Mouse (Mus musculus) stomach, embryonic 16.5 days (tissue): ENCODE results near the gene Gm44965. TPM values are rescaled to one million over a fixed set of nuclear protein-coding genes. Genes with fewer than 3 reads are reported as not detected.

Source experiments
- ATAC-seq: fragments of 200-750 bp; cut with Nextera tagmentation; 2 replicates; pipeline ENCODE4 v1.8.0; 2017; ENCODE audit warnings: moderate number of reproducible peaks, moderate TSS enrichment; ENCODE audit not compliant: insufficient read depth, low FRiP score
- H3K27ac ChIP-seq: fragments of 300-500 bp; sonication (generic); 2 replicates; pipeline ENCODE4 v1.5.1; 2014; ENCODE audit warnings: low read length
- H3K27me3 ChIP-seq: fragments of 300-500 bp; sonication (generic); 2 replicates; pipeline ENCODE4 v1.6.1; 2014; ENCODE audit warnings: low read length, control low read depth, mixed read lengths; ENCODE audit not compliant: control insufficient read depth, insufficient read depth
- H3K36me3 ChIP-seq: fragments of 300-500 bp; sonication (generic); 2 replicates; pipeline ENCODE4 v1.6.1; 2014; ENCODE audit warnings: low read length; ENCODE audit not compliant: control insufficient read depth, insufficient read depth
- H3K4me1 ChIP-seq: fragments of 300-500 bp; sonication (generic); 2 replicates; pipeline ENCODE4 v1.6.1; 2014; ENCODE audit warnings: low read length, control low read depth, mixed read lengths; ENCODE audit not compliant: control insufficient read depth, insufficient read depth
- H3K4me2 ChIP-seq: fragments of 300-500 bp; sonication (generic); 2 replicates; pipeline ENCODE4 v1.6.1; 2014; ENCODE audit warnings: low read depth, low read length, mixed read lengths
- H3K4me3 ChIP-seq: fragments of 300-500 bp; sonication (generic); replicated peaks from 2 replicates; pipeline ENCODE4 v1.5.1; 2014; ENCODE audit warnings: mild to moderate bottlenecking, low read length
- H3K9ac ChIP-seq: fragments of 300-500 bp; sonication (generic); 2 replicates; pipeline ENCODE4 v1.6.1; 2014; ENCODE audit warnings: low read length
- H3K9me3 ChIP-seq: fragments of 300-500 bp; sonication (generic); replicated peaks from 2 replicates; pipeline ENCODE4 v1.6.1; 2016; ENCODE audit warnings: low read length, control low read depth; ENCODE audit not compliant: control insufficient read depth
- WGBS: fragments of 180-500 bp; shearing (Covaris S2); extraction: QIAGEN DNeasy Blood & Tissue Kit; methylation state at CpG from one replicate; pipeline ENCODE4 v1.1.7; 2014; 5-methylcytosine and 5-hydroxymethylcytosine counted together
- polyA plus RNA-seq: library from polyadenylated mRNA; unstranded; fragments of >200 nt; fragmentation: Nextera tagmentation; extraction: Ambion mirVana; gene quantifications from 2 replicates; pipeline ENCODE4 v1.2.1, GENCODE M21; 2015

Gm44965 gene
- polyA plus RNA-seq, 1 experiment from 2014 or later: 0.70 TPM

DNA sequence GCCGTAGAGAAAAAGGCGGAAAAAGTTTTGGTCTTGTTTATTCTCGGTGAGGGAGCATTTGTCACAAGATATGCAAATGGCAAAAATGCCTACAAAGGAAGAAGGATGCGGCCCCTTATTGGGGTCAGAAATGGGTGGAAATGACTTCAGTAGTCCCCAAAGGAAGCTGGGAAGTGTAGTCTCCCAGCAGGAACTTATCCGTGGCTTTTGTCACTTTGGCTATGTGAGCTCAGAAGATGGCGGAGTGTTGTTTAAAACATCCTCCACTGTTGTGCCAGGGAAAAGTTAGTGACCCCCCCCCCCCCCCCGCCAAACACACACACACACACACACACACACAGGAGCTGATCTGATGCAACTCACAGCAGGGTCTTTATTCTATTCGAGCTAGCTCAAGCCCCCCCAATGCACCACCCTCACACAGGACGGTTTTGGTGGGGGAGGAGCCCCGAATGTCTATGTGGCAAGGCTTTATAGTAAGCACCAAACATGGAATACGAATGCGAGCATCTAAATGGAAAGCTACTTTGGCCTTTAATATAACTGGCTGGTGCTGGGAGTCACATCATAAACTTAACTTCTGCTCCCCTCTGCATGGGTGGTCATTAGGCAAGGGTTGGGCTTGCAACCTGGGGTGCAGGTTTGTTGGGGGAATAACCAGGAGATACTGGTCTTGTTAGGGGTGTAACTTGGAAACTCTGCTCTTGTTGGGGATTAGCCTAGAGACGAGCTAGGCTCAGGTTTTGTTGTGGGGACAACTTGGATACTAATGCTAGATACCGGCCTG, 38.4 kb upstream of the Gm44965 start:
- H3K27me3 ChIP-seq: no peaks in the 10 kb centered on the region
- peak overlapping the region; percentile 80 for H3K9ac ChIP-seq
- 22% methylated on average over 14 of the region's 14 CpGs for WGBS
- peak; percentile 82 for ATAC-seq
- H3K4me1 ChIP-seq: peaks cover 12% of the 10 kb centered on the region
- 0 out of 2 replicates have a peak, but pooled peaks cover 4% of the 10 kb centered on the region for H3K36me3 ChIP-seq
- peak overlapping the region; percentile 62 for H3K4me3 ChIP-seq
- H3K9me3 ChIP-seq: no peaks in the 10 kb centered on the region
- peak overlapping the region; percentile 90 for H3K4me2 ChIP-seq
- H3K27ac ChIP-seq: peak overlapping the region; percentile 99

DNA sequence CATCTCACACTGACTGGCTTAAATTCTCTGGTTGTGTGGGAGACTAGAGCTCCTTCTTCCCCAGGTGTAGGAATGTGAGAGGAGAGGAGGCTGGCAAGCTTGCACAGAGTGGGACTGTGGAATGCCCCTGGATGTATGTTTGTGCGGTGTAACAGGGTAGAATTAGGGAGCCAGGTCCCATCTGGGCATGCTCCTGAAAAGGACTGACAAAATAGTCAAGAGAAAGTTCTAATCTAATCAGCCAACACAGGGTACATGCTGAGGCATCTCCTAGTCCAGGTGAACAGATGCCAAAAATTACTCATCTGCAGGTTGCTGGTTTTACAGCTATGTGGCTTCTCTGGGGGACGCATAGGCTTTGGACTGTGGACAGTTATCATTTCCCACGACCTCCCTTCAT, 37.8 kb upstream of the Gm44965 start:
- Histone ChIP-seq H3K9ac (no peak overlapping the region), H3K36me3 (0 out of 2 replicates have a peak, but pooled peaks cover 4% of the 10 kb centered on the region), H3K4me2 (no peak overlapping the region), H3K27ac (no peak overlapping the region), H3K9me3 (no peaks in the 10 kb centered on the region), H3K4me3 (no peak overlapping the region), H3K4me1 (peaks cover 12% of the 10 kb centered on the region), H3K27me3 (no peaks in the 10 kb centered on the region)
- no peak for ATAC-seq
- WGBS: 80% methylated on average over 3 of the region's 3 CpGs

DNA sequence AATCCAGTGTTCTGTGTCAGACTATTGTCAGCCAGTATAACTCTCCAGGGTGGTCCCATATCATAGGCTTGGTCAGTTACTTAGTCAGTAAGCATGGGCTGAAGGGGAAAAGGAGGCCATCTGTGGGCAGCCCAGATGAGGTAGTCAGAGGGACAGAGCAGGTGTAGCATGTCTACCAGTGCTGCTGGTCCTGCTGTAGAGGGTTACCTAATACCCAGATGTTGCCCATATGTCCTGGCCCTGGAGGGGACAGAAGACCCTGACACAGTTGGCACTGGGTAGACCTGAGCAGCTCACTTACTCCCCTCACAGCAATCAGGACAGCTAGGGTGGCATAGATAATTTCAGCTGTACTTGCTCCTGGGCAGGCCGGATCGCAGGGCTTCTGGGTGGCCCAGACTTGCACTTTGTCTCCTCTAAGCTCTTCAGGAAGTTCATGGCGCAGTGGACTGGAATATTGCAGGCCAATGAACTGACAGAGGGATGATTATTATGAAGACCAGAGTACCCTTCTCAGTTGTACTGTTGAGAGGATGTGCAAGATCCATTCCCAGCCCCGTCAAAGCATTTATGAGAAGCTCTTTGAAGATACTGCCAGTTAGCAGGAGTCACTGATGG, 27.9 kb upstream of the Gm44965 start:
- no peak for ATAC-seq
- H3K27me3 ChIP-seq: no peaks in the 10 kb centered on the region
- H3K27ac ChIP-seq: no peak overlapping the region

DNA sequence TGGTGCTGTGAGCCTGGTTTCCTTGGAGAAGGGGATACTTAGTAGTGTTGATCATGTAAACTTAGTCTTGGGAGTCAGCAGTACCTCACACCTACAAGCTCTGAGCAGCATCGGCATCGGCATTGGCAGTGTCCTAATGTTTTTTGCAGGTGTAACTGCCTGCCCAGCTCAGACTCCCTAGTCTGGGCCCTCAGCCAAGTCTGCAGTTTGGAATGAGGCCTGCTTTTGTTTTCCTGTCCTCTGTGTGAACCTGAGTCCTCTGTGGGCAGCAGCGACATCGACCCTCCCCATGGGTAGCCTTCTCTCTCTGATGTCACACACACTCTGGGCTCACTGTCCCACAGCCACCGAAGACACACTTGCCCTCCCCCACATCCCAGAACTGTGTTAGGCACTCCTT, 27.4 kb upstream of the Gm44965 start:
- H3K4me3 ChIP-seq: no peak overlapping the region
- WGBS: 42% methylated on average over 5 of the region's 5 CpGs
- no peaks in the 10 kb centered on the region for H3K27me3 ChIP-seq
- H3K4me1 ChIP-seq: peaks cover 22% of the 10 kb centered on the region
- no peak overlapping the region for H3K27ac ChIP-seq
- no peaks in the 10 kb centered on the region for H3K9me3 ChIP-seq
- no peak overlapping the region for H3K9ac ChIP-seq
- H3K4me2 ChIP-seq: no peak overlapping the region
- peak; percentile 63; the same call in 1 of the 2 replicates for ATAC-seq
- H3K36me3 ChIP-seq: no peaks in the 10 kb centered on the region

More for the DNA sequence above, 27.9 kb upstream of the Gm44965 start:
- Histone ChIP-seq H3K9me3 (no peaks in the 10 kb centered on the region), H3K4me1 (peaks cover 22% of the 10 kb centered on the region), H3K4me2 (no peak overlapping the region), H3K9ac (no peak overlapping the region), H3K36me3 (no peaks in the 10 kb centered on the region), H3K4me3 (no peak overlapping the region)
- 73% methylated on average over 4 of the region's 4 CpGs for WGBS

DNA sequence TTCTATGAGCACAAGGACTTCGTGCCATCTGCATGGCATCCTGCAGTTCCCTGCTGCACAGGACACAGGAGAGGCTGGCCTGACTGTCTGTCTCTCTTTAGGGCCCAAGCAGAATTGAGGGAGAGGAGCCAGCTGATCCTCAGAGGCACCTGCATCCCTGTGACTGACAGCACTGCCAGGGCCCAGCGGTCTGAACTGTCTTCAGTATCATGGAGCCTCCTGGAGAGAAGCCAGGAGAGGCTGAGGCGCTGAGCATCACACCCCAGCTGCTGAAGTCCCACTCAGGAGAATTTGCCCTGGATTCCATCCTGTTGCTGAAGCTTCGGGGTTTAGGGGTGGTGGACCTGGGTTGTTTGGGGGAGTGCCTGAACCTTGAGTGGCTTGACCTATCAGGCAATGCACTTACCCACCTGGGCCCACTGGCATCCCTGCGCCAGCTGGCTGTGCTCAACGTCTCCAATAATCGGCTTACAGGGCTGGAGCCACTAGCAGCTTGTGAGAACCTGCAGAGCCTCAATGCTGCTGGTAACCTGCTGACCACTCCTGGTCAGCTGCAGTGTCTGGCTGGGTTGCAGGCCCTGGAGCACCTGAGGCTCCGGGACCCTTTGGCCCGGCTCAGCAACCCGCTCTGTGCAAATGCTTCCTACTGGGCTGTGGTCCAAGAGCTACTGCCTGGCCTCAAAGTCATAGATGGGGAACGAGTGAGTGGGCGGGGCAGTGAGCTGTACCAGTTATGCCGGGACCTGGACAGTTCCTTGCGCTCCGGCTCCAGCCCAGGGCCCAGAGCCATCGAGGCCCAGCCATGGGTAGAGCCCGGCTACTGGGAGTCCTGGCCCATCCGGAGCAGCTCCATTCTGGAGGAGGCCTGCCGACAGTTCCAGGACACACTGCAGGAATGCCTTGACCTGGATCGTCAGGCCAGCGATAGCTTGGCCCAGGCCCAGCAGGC, 25.4 kb upstream of the Gm44965 start:
- Histone ChIP-seq H3K9me3 (no peaks in the 10 kb centered on the region), H3K4me3 (no peak overlapping the region), H3K4me1 (peaks cover 28% of the 10 kb centered on the region), H3K4me2 (0 out of 2 replicates have a peak overlapping the region, but pooled peaks have one; percentile 19), H3K36me3 (no peaks in the 10 kb centered on the region), H3K9ac (peak overlapping the region; percentile 51; the same call in 1 of the 2 replicates), H3K27ac (peak overlapping the region; percentile 44), H3K27me3 (no peaks in the 10 kb centered on the region)
- peak; percentile 45; the same call in 1 of the 2 replicates for ATAC-seq
- 54% methylated on average over 21 of the region's 21 CpGs for WGBS

DNA sequence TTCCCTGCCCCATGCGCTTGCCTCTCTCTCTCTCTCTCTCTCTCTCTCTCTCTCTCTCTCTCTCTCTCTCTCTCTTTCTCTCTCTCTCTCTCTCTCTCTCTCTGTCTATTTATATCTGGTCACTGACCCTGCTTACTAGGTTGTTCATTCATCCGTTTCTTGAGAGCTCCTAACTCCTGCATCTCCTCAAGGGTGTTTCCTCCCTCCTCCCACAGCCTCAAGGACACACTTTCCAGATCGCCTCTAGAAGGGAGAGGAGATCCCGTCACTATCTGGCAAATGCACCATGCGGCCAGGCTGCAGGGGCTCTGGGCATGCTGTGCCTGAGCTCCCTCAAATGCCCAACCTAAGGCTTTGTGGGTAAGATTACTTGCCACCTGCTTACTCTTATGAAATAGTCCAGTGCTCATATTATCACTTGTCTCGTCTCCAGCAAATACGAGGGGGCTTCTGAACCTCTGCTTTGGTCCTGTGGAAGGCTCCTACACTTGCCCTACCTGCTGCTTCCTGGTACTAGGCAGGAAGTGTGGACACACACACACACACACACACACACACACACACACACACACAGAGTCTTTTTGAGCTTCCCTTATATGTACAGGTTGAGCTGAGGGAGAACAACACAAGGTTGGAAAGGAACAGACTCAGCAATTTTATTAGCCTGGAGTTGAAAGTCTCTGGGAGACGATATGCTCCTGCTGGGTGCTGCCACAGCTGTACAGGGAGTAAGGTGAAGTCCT, 24.5 kb upstream of the Gm44965 start:
- Histone ChIP-seq H3K4me2 (0 out of 2 replicates have a peak overlapping the region, but pooled peaks have one; percentile 19), H3K27ac (peak overlapping the region; percentile 44; the same call in 1 of the 2 replicates), H3K36me3 (no peaks in the 10 kb centered on the region), H3K27me3 (no peaks in the 10 kb centered on the region), H3K9me3 (no peaks in the 10 kb centered on the region), H3K4me3 (no peak overlapping the region), H3K4me1 (peaks cover 30% of the 10 kb centered on the region), H3K9ac (peak overlapping the region; percentile 51; the same call in 1 of the 2 replicates)
- ATAC-seq: no peak
- WGBS: 66% methylated on average over 8 of the region's 8 CpGs

DNA sequence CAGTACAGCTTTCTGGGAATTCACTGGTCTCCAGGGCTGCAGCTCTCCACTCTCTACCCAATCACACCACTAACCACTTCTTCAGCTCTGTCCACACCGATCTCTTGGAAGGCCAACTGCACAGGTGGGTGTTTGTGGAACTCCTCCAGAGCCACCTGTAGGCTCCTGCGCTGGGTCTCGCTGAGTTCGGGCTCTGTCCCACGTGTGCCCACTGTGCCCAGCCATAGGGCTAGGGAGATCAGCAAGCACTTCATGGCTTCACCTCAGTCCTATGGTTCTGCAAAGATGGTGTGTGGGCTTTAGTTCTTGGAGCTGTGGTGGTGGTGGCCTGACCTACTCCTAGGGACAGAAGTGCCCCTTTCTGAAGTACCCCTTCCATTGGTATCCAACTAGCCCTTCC, 21.7 kb upstream of the Gm44965 start:
- H3K36me3 ChIP-seq: no peaks in the 10 kb centered on the region
- ATAC-seq: no peak
- H3K27ac ChIP-seq: peak overlapping the region; percentile 87
- WGBS: 87% methylated on average over 5 of the region's 5 CpGs
- H3K9me3 ChIP-seq: no peaks in the 10 kb centered on the region
- H3K4me3 ChIP-seq: peak overlapping the region; percentile 33
- peaks cover 26% of the 10 kb centered on the region for H3K4me1 ChIP-seq
- H3K9ac ChIP-seq: peak overlapping the region; percentile 59
- peak overlapping the region; percentile 49 for H3K4me2 ChIP-seq
- H3K27me3 ChIP-seq: no peaks in the 10 kb centered on the region

DNA sequence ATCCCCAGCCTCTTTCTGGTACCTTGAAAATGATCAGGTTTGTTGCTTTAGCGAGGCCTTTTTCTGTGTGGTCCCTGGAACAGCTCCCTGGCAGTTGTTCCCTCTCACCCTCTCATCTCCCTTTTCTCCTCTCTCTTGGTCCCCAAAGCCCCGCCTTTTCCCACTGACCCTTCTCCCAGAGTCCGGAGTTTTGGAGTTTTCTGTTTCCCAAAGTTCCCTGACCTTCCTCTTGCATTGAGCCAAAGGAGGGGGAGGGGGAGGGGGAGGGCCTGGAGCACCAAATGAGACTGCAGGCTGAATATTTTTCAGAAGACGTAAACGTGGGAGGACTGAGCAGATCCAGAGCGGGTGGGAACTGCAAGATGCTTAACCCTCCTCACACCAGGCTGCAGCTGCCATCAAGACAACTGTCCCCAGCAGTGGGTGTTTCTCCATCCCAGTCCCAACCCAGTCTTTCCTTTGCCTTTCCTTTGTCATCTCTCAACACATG, 21.1 kb upstream of the Gm44965 start, which contains the start of gene Rarres2:
TSS of gene Rarres2 (minus strand) at position 218 of the 490 bp plus-strand sequence.
- Histone ChIP-seq H3K4me1 (peaks cover 26% of the 10 kb centered on the region), H3K27me3 (no peaks in the 10 kb centered on the region), H3K9ac (peak within 1 kb of the TSS; percentile 59), H3K4me3 (peak within 1 kb of the TSS; percentile 33), H3K9me3 (no peaks in the 10 kb centered on the region), H3K4me2 (peak within 1 kb of the TSS; percentile 49), H3K27ac (peak within 1 kb of the TSS; percentile 87), H3K36me3 (no peaks in the 10 kb centered on the region)
- ATAC-seq: peak; percentile 83
- WGBS: 22% methylated on average over 6 of the region's 6 CpGs
